Mouse (Mus musculus): ENCODE measurements around the gene Otos.

Otos gene

DNA sequence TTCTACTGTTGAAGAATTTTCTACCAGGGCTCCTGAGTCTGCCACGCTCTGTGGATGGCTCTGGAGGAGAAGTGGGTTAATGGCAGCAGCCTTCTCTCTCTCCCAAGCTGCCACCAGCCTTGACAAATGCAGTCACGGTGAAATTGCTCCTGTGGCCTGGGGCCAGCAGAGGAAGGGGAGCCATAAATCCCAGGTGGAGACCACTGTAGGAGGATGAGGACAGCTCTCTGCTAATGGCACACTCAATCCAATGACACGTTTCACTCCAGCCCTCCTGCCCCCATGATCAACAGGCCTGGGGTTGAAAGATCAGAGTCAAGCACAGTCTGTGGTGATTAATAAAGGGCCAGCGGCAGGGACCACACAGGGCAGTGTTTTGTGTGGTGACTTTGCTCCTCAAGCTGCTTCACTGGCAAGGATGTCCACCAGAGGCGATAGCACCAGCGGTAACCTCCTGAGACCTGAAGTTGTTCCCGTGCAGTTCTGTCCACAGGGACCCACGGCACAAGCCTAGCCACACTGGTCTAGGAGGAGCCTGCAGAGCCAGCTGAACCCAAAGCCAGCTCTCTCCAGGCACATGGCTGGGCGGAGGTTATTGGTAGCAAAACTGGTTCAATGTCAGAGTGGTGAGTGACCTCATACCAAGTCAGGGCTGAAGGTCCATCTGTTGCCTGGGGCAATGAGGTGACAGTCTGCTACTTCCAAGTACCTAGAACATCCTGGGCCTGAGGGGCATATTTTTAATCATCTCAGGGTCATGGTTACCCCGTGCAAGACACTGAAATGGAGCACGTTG lies 8.6 kb upstream of the Otos start:
- DNase-seq (ENCODE audit: low read depth, low spot score): no peak
- no peaks in the 10 kb centered on the region for H3K36me3 ChIP-seq (ENCODE audit: control insufficient read depth, insufficient read depth, low read length, poor library complexity, severe bottlenecking)

DNA sequence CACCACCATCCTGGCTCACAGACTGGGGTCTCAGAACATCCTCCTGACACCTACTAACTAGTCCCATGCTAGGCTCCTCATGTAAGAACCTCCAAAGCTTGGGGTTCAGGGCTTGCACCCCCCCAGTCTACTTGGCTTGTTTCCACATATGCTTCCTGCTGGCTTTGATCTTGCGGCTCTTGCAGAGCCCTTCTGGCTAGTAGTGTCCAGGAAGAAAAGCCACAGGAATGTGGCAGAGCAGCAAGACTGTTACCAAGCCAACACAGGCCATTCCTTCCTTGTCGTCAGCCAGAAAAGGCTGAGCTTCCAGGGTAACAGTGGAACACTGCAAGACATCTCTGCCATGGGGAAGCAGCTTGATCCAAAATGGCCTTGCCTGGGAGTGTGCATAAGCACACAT lies 6.0 kb upstream of the Otos start:
- Histone ChIP-seq H3K27me3 (ENCODE audit: control insufficient read depth, insufficient read depth, low read length, poor library complexity, severe bottlenecking) (no peaks in the 10 kb centered on the region), H3K36me3 (ENCODE audit: control insufficient read depth, insufficient read depth, low read length, poor library complexity, severe bottlenecking) (no peaks in the 10 kb centered on the region)
- DNase-seq (ENCODE audit: low read depth, low spot score): no peak

More for the DNA sequence above, 8.6 kb upstream of the Otos start:
- no peaks in the 10 kb centered on the region for H3K27me3 ChIP-seq (ENCODE audit: control insufficient read depth, insufficient read depth, low read length, poor library complexity, severe bottlenecking)

DNA sequence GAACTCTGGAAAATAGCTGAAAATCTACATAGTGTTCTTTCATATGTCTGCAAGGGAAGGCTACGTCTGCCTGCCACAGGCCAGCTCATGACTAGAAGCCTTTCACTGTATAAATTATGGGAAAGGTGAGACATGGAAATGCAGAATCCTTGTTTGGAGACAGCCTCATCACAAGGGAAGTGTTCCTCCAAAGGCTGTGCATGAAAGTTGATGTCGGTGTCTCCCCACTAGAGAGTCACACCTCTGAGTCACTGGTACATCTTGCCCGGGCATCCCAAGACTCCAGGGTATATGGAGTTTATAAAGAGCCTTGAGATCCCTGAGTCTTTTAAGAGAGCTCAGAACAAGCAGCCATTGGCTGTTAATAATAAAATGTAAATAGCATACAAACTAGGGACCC lies 4.5 kb upstream of the Otos start:
- no peaks in the 10 kb centered on the region for H3K36me3 ChIP-seq (ENCODE audit: control insufficient read depth, insufficient read depth, low read length, poor library complexity, severe bottlenecking)
- DNase-seq (ENCODE audit: low read depth, low spot score): no peak
- no peaks in the 10 kb centered on the region for H3K27me3 ChIP-seq (ENCODE audit: control insufficient read depth, insufficient read depth, low read length, poor library complexity, severe bottlenecking)

DNA sequence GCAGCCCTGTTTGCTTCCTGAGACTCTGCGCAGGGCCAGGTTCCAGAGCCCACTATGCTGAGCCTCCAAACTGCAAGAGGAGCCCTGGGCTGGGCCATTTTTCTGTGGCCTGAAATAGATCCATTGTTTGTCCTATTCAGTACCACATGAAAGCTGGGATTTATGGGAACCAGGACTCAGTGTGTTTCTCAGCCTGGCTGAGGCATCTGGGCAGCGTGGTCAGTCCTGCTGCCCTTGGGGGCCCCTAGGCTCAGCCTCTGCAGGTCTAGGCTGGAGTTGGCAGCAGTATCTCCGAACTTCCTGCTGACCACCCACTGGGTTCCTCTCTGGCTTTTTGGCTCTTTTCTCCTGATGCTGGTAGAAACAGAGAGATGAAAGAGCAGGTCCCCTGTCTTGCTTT lies 2.8 kb upstream of the Otos start:
- no peak for DNase-seq (ENCODE audit: low read depth, low spot score)
- Histone ChIP-seq H3K27me3 (ENCODE audit: control insufficient read depth, insufficient read depth, low read length, poor library complexity, severe bottlenecking) (no peaks in the 10 kb centered on the region), H3K36me3 (ENCODE audit: control insufficient read depth, insufficient read depth, low read length, poor library complexity, severe bottlenecking) (no peaks in the 10 kb centered on the region)

DNA sequence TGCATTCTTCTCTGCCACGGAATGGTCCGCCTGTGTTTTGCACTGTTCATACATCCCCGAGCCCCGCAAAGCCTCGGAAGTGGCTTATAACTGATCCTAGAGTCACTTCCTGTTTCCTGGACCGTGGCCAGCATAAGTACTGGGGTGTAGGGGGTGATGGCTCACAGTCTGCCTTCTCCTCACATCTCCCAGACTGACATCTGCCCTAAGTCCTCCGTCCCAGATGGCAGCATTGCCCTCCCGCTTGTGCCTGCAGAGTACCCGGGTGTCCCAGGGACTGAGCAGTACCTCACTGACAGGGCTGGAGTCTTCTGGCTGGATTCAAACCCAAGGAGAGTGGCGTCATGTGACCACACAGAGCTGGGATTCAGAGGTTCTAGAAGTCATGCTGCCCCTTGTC lies 444 bp downstream of the Otos start:
- no peaks in the 10 kb centered on the region for H3K36me3 ChIP-seq (ENCODE audit: control insufficient read depth, insufficient read depth, low read length, poor library complexity, severe bottlenecking)
- DNase-seq (ENCODE audit: low read depth, low spot score): peak; percentile 40
- no peaks in the 10 kb centered on the region for H3K27me3 ChIP-seq (ENCODE audit: control insufficient read depth, insufficient read depth, low read length, poor library complexity, severe bottlenecking)

DNA sequence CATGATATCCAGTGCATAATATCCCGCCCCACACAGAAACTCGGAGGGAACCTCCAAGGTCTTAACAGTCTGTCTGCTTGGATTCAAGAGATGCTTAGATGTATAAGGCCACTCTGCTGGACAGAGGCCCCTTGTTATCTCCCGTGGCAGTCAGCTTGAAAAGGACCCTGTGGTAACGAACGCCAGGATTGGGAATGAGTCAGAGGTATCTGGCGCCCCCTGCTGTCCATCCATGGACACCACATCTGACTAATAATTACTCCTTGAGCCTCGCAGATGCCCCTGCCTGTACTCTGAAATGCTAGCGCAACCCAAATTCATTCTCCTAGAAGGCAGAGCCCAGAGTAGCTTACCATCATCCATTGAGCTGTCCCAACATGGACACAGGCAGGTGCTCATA lies 889 bp downstream of the Otos start:
- Histone ChIP-seq H3K27me3 (ENCODE audit: control insufficient read depth, insufficient read depth, low read length, poor library complexity, severe bottlenecking) (no peaks in the 10 kb centered on the region), H3K36me3 (ENCODE audit: control insufficient read depth, insufficient read depth, low read length, poor library complexity, severe bottlenecking) (no peaks in the 10 kb centered on the region)
- peak; percentile 74 for DNase-seq (ENCODE audit: low read depth, low spot score)

DNA sequence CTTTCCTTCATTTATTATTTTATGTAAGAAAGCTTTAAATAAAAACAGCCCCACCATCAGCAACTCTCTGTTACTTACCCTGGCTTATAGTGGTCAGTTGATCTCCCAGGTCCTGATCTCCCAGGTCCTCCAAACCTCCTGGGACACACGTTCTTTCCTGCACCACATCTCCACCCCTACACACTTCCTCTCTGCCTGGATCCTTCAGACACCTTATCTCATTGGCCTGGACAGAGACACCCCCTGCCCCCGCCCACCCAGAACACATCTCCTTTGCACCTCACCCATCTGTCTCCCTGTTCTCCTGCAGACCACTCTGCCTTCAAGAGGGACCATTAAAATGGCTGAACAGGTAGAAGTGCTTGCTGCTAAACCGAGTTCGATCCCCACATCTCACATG lies 1.6 kb downstream of the Otos start:
- Histone ChIP-seq H3K36me3 (ENCODE audit: control insufficient read depth, insufficient read depth, low read length, poor library complexity, severe bottlenecking) (no peaks in the 10 kb centered on the region), H3K27me3 (ENCODE audit: control insufficient read depth, insufficient read depth, low read length, poor library complexity, severe bottlenecking) (no peaks in the 10 kb centered on the region)
- no peak for DNase-seq (ENCODE audit: low read depth, low spot score)

DNA sequence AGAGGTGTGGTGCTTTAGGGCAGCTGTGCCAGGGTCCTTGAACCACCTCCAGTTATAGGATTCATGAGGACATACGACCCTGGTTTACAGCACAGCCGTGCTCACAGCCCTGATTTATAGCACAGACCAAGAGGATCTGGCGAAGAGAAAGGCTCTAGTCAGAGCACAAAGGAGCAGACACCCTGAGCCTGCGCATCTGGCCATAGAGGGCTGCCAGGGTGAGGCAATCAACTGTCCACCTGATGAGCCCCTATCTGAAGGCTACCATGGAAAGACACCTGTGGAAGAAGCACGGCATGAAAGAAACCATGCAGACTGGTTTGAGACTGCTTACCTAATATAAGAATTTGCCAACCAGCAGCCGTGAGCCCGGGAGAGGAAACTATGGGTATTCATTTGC lies 2.0 kb downstream of the Otos start:
- Histone ChIP-seq H3K27me3 (ENCODE audit: control insufficient read depth, insufficient read depth, low read length, poor library complexity, severe bottlenecking) (no peaks in the 10 kb centered on the region), H3K36me3 (ENCODE audit: control insufficient read depth, insufficient read depth, low read length, poor library complexity, severe bottlenecking) (no peaks in the 10 kb centered on the region)
- DNase-seq (ENCODE audit: low read depth, low spot score): no peak

DNA sequence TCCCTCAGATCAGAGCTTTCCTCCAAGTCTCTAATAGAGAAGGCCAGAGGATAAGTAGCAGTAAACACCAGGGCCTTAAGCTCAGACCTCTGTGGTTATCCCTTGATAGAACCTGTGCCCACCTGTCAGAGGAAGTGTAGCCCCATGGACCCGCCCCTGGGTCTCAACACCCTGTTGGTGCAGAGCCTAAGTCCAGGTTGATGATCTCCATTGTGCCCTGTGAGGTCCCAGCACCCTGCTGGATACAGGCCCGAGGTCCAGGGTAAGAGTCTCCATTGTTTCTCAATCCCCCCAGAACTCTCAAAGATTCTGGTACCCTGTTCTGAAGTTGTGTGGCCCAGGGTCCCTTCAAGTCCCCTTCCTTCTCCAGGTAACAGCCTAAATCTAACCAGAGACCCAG lies 2.5 kb downstream of the Otos start:
- DNase-seq (ENCODE audit: low read depth, low spot score): no peak
- Histone ChIP-seq H3K27me3 (ENCODE audit: control insufficient read depth, insufficient read depth, low read length, poor library complexity, severe bottlenecking) (no peaks in the 10 kb centered on the region), H3K36me3 (ENCODE audit: control insufficient read depth, insufficient read depth, low read length, poor library complexity, severe bottlenecking) (no peaks in the 10 kb centered on the region)

DNA sequence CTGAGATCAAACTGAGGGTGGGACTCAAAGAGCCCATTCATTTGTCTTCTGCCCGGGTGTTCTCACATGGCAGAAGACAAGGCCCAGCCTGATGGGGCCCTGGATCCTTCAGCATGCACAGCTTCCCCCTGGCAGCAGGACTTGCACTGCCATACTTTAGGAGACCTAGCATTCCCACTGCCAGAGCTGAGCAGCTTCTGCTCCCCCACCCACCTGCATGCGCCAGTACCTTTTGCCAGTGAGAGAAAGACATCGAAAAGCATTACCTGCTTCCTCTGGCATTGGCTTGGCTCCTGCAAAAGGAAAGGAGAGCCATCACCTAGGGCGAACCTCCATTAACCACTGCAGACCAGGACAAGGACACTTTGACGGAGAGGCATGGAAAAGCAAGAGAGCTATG lies 3.7 kb downstream of the Otos start:
- Histone ChIP-seq H3K27me3 (ENCODE audit: control insufficient read depth, insufficient read depth, low read length, poor library complexity, severe bottlenecking) (no peaks in the 10 kb centered on the region), H3K36me3 (ENCODE audit: control insufficient read depth, insufficient read depth, low read length, poor library complexity, severe bottlenecking) (no peaks in the 10 kb centered on the region)
- DNase-seq (ENCODE audit: low read depth, low spot score): no peak

DNA sequence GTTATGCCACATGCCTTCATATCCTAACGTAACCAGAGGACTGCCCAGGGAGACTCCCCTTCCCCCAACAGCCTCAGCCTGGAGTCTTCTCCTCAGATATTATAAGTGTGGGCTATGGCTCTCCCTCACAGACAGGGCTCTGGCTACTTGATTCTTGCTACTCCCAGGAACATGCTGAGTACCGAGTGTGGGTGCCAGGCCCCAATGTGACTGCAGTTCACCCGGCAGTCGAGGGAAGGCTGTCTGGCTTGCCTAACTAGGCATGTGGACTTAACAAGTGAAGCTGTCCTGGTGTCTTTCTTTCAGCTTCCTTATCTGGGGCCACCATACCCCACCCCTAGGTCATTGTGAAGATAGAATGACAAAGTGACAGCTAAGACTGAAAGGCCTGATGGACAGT lies 5.0 kb downstream of the Otos start:
- DNase-seq (ENCODE audit: low read depth, low spot score): no peak
- H3K27me3 ChIP-seq (ENCODE audit: control insufficient read depth, insufficient read depth, low read length, poor library complexity, severe bottlenecking): no peaks in the 10 kb centered on the region
- peaks cover 3% of the 10 kb centered on the region; the same call in 1 of the 2 replicates for H3K36me3 ChIP-seq (ENCODE audit: control insufficient read depth, insufficient read depth, low read length, poor library complexity, severe bottlenecking)

DNA sequence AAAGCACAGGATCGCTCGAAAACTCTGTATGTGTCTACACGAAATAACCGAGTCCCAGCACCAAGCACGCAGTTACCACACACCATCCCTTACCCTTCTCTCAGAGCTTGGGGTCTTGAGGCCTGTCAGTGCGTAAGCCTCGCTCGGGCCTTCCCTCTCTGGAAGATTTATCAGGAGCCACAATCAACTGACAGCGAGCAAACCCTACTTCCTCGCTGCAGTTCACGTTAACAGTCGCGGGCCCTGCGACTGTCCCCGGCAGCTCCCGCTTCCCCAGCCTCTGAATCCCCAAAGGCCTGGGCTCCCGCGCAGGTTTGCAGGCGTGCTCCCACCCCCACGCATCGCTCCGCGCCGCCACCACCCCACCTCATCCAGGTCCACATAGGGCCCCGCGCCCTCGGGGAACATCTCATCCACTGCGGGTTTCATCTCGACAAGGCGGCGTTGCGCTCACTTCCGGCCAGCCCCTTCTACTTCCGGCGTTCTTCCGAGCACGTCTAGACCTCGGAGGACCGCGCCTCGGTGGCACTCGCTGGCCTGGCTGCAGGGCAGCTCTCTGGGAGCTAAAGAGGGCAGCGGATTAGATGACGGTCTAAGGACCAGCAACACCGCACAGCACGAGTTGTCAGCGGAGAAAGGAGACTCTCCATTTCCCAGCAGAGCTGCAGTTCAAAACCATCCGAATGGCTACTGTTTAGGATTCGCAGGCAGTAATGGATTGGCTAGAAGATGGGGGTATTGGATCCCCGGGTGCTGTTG lies 6.9 kb downstream of the Otos start, which contains the start of gene Cops9:
Cops9 (minus strand) TSS at position 472 of the 759 bp plus-strand sequence.
- Histone ChIP-seq H3K36me3 (ENCODE audit: control insufficient read depth, insufficient read depth, low read length, poor library complexity, severe bottlenecking) (peaks cover 6% of the 10 kb centered on the region), H3K27me3 (ENCODE audit: control insufficient read depth, insufficient read depth, low read length, poor library complexity, severe bottlenecking) (no peaks in the 10 kb centered on the region)
- DNase-seq (ENCODE audit: low read depth, low spot score): peak; percentile 91

DNA sequence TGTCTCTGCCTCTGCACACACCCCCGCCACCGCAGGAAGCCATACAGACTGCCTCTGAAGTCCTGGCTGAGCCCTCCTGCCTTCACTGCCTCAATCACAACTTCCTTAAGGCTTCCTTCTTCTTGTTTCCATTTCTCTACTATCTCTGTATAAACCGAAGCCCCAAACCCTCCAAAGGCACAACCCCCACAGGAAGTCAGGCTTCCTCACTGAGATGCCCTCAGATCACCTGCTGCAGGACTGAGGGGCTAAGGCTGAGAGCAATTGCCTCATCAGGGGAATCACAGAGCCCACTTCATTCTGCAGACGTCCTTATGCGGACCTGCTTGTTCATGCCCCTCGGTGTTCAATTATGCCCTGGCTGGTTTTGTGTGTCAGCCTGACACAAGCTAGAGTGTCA lies 8.2 kb downstream of the Otos start:
- H3K27me3 ChIP-seq (ENCODE audit: control insufficient read depth, insufficient read depth, low read length, poor library complexity, severe bottlenecking): no peaks in the 10 kb centered on the region
- DNase-seq (ENCODE audit: low read depth, low spot score): peak; percentile 11
- peaks cover 6% of the 10 kb centered on the region for H3K36me3 ChIP-seq (ENCODE audit: control insufficient read depth, insufficient read depth, low read length, poor library complexity, severe bottlenecking)

DNA sequence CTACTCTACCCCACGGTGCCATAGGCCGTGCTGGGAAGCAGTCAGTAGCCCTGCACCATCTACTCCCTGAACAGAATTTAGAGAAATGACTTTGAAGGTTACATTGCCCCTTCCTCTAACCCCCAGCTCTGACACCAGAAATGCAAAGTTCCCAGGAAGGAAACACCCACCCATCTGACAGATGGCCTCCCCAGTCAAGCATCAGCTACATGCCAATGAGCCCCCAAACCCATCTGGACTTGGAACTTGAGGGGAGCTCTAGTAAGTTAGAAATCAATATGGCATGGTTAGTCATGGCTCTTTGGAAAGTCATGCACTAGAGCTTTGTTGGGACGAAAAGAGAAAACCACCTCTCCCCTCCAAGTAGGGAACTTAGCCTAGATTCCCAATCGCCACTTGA lies 9.9 kb downstream of the Otos start:
- no peak for DNase-seq (ENCODE audit: low read depth, low spot score)
- no peaks in the 10 kb centered on the region for H3K27me3 ChIP-seq (ENCODE audit: control insufficient read depth, insufficient read depth, low read length, poor library complexity, severe bottlenecking)
- peaks cover 6% of the 10 kb centered on the region for H3K36me3 ChIP-seq (ENCODE audit: control insufficient read depth, insufficient read depth, low read length, poor library complexity, severe bottlenecking)

DNA sequence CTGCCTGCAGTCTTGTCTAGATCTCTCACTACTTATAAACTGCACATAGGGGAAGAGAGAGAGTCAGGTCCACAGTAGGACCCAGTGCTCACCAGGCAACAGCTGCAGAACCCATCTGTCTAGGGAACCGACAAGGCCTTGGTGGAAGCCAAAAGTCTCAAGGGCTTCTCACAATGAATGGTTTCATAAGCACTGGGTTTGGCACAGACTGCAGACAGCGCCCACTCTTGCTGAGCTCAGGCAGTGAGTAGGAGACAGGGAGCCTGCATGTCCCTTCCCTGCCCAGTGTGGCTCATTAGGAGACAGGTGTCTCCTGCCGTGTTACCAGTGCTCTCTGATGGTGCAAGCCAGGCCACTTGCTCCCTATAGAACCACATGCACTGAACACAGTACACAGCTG lies 10.5 kb downstream of the Otos start:
- Histone ChIP-seq H3K27me3 (ENCODE audit: control insufficient read depth, insufficient read depth, low read length, poor library complexity, severe bottlenecking) (no peaks in the 10 kb centered on the region), H3K36me3 (ENCODE audit: control insufficient read depth, insufficient read depth, low read length, poor library complexity, severe bottlenecking) (peaks cover 6% of the 10 kb centered on the region)
- no peak for DNase-seq (ENCODE audit: low read depth, low spot score)

Measured in splenic B cell, adult 2 months (primary cell).